Mouse (Mus musculus) MEL (cell line): ENCODE measurements around the gene S100a10.

Source experiments
- CHD2 ChIP-seq: IDR thresholded peaks from 2 replicates; pipeline ENCODE4 v1.6.1; 2011; ENCODE audit warnings: low read length, improper control_type of control experiment
- CTCF ChIP-seq, 3 experiments: IDR thresholded peaks in 2 of 3; conservative IDR thresholded peaks in 1 of 3; 2 replicates each; pipeline ENCODE4 v1.5.1; 2011 to 2012; ENCODE audit warnings: low read length in 3 of 3, low read depth in 2 of 3, mild to moderate bottlenecking in 2 of 3, improper control_type of control experiment in 1 of 3, inconsistent platforms in 1 of 3, mixed read lengths in 1 of 3, moderate library complexity in 1 of 3; ENCODE audit not compliant: control insufficient read depth in 1 of 3, insufficient read depth in 1 of 3, poor library complexity in 1 of 3, severe bottlenecking in 1 of 3
- ELF1 ChIP-seq: IDR thresholded peaks from 2 replicates; pipeline ENCODE4 v1.6.1; 2014; ENCODE audit warnings: low read depth, mild to moderate bottlenecking, inconsistent platforms, low read length, improper control_type of control experiment, moderate library complexity
- EP300 ChIP-seq, 2 experiments: IDR thresholded peaks; 2 replicates each; pipeline ENCODE4 v1.6.1; 2011; ENCODE audit warnings: improper control_type of control experiment in 2 of 2, low read length in 2 of 2, low read depth in 1 of 2, mild to moderate bottlenecking in 1 of 2
- GATA1 ChIP-seq: IDR thresholded peaks from 2 replicates; pipeline ENCODE4 v1.6.1; 2011; ENCODE audit warnings: low read depth, low read length, improper control_type of control experiment
- HCFC1 ChIP-seq: IDR thresholded peaks from 2 replicates; pipeline ENCODE4 v1.6.1; 2012; ENCODE audit warnings: low read depth, mild to moderate bottlenecking, inconsistent platforms, low read length, improper control_type of control experiment, moderate library complexity
- MXI1 ChIP-seq: IDR thresholded peaks from 2 replicates; pipeline ENCODE4 v1.6.1; 2011; ENCODE audit warnings: mild to moderate bottlenecking, low read depth, low read length, improper control_type of control experiment
- POLR2A ChIP-seq, 2 experiments: IDR thresholded peaks; 2 replicates each; pipeline ENCODE4 v1.6.1; 2011 to 2012; ENCODE audit warnings: low read length in 2 of 2, mild to moderate bottlenecking in 2 of 2, control low read depth in 1 of 2, improper control_type of control experiment in 1 of 2, low read depth in 1 of 2, moderate library complexity in 1 of 2; ENCODE audit not compliant: control insufficient read depth in 1 of 2, insufficient read depth in 1 of 2, poor library complexity in 1 of 2
- POLR2AphosphoS5 ChIP-seq: IDR thresholded peaks from 2 replicates; pipeline ENCODE4 v1.6.1; 2012; ENCODE audit warnings: low read depth, borderline replicate concordance, mild to moderate bottlenecking, inconsistent platforms, low read length, moderate library complexity, mixed read lengths
- TBP ChIP-seq: IDR thresholded peaks from 2 replicates; pipeline ENCODE4 v1.8.0; 2011; ENCODE audit warnings: low read depth, low read length, improper control_type of control experiment
- TCF12 ChIP-seq: IDR thresholded peaks from 2 replicates; pipeline ENCODE4 v1.6.1; 2014; ENCODE audit warnings: low read depth, mild to moderate bottlenecking, inconsistent platforms, low read length, improper control_type of control experiment, moderate library complexity
- USF2 ChIP-seq, 2 experiments: IDR thresholded peaks; 2 replicates each; pipeline ENCODE4 v1.6.1; 2011 to 2012; ENCODE audit warnings: improper control_type of control experiment in 2 of 2, low read length in 2 of 2, borderline replicate concordance in 1 of 2, inconsistent platforms in 1 of 2, low read depth in 1 of 2, mild to moderate bottlenecking in 1 of 2; ENCODE audit not compliant: insufficient read depth in 1 of 2
- ZMIZ1 ChIP-seq: IDR thresholded peaks from 2 replicates; pipeline ENCODE4 v1.6.1; 2012; ENCODE audit warnings: low read depth, mild to moderate bottlenecking, inconsistent platforms, low read length, improper control_type of control experiment, moderate library complexity
- ZNF384 ChIP-seq: IDR thresholded peaks from 2 replicates; pipeline ENCODE4 v1.6.1; 2012; ENCODE audit warnings: low read depth, mild to moderate bottlenecking, inconsistent platforms, low read length, improper control_type of control experiment

- TF ChIP-seq POLR2A (IDR thresholded peaks at IDR 0.05; ENCODE audit: control insufficient read depth in 1 of 2, insufficient read depth in 1 of 2, low read depth in 1 of 2, low read length in 2 of 2, poor library complexity in 1 of 2), result no peak
- no peak for TF ChIP-seq HCFC1
- no peak for TF ChIP-seq GATA1
- no peak for TF ChIP-seq MXI1
- TF ChIP-seq CTCF (IDR thresholded peaks at IDR 0.05 in 2 of 3, conservative IDR thresholded peaks at IDR 0.05 in 1 of 3; ENCODE audit: control insufficient read depth in 1 of 3, insufficient read depth in 1 of 3, low read depth in 2 of 3, low read length in 3 of 3, poor library complexity in 1 of 3, severe bottlenecking in 1 of 3), result no peak
- TF ChIP-seq TBP, result no peak
- no peak for TF ChIP-seq ZNF384
- TF ChIP-seq ELF1, result no peak
- TF ChIP-seq POLR2AphosphoS5, result no peak
- TF ChIP-seq TCF12, result no peak
- no peak for TF ChIP-seq USF2 (IDR thresholded peaks at IDR 0.05; ENCODE audit: borderline replicate concordance in 1 of 2, insufficient read depth in 1 of 2, low read depth in 1 of 2, low read length in 2 of 2)
- TF ChIP-seq EP300 (IDR thresholded peaks at IDR 0.05; ENCODE audit: low read depth in 1 of 2, low read length in 2 of 2), result no peak
- TF ChIP-seq ZMIZ1, result no peak
- TF ChIP-seq CHD2, result no peak
Observed at GRCm38 (mm10) chr3:93563216-93563615, 8.3 kb downstream of the S100a10 start.
